Mouse (Mus musculus) retina, adult 2 months (tissue): ENCODE data around the gene Gm21800.
"Not testable (repeated sequence)": the region's sequence is repeated elsewhere in the genome, so short reads cannot be mapped to it uniquely, and the experiment has no call there.

Source experiments
- DNase-seq: peaks from one replicate; pipeline ENCODE4 v3.0.0-alpha.2; 2012; ENCODE audit warnings: low read depth, low spot score

Gm21800 gene

DNA sequence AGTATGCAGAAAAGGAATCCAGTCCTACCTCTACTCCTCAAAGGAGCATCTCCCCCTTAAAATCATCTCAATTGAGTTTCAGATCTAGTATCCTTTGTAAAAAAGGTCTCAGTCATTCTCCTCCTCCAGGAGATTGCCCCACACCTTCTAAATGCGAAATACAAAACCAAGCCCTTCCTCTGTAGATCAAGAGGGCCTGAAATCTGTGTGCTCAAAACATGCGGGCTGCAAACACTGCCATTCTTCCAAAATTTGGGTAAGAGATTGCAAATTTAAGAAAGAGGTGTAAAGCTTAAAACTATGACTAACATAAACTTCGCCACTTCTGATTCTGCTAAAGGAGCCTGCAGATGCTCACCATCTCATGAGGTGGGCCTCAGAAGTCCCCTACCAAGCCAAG, at the start of gene Gm21800:
Gm21800 (plus strand) TSS at position 301 of the 400 bp plus-strand sequence.
- not testable (repeated sequence) for DNase-seq
